Mouse (Mus musculus) adipocyte (in vitro differentiated cells): ENCODE measurements around the gene Fitm1.

Experiments used
- DNase-seq: peaks from one replicate; pipeline ENCODE4 v3.0.0-alpha.2; 2016; ENCODE audit warnings: low spot score

The Fitm1 gene

DNA sequence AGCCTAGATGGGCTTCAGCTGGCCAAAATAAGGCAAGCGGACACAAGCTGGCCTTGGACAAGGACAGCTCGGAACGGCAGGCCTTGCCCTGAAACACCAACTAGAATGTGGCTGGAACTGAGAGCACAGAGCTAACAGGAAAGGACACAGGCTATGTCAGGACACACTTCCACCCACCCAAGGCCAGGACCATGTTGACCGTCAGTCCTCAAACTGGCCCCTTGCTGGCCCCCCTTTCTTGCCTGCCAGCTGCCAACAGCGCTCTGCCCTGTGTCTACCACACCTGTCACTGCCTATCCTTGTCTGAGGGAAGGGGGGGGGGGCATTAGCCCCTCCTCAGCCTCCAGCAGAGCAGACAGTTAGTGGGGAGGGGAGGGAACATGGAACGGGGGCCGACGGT, at the start of gene Fitm1:
Fitm1 (plus strand) TSS at position 316 of the 400 bp plus-strand sequence.
- DNase-seq, result no peak

GRCm38 (mm10) chr14:55526674-55527073, 48.7 kb upstream of the Fitm1 start:
- DNase-seq, result no peak

GRCm38 (mm10) chr14:55527940-55528339, 47.5 kb upstream of the Fitm1 start:
- DNase-seq, result peak; percentile 12

- peak; percentile 44 for DNase-seq
Measured at GRCm38 (mm10) chr14:55536116-55536745, 39.2 kb upstream of the Fitm1 start.

GRCm38 (mm10) chr14:55540067-55540786, 35.2 kb upstream of the Fitm1 start, which contains the start of gene Pck2:
Gene Pck2, plus strand, starts transcription at chr14:55540266.
- DNase-seq, result peak; percentile 84

DNA sequence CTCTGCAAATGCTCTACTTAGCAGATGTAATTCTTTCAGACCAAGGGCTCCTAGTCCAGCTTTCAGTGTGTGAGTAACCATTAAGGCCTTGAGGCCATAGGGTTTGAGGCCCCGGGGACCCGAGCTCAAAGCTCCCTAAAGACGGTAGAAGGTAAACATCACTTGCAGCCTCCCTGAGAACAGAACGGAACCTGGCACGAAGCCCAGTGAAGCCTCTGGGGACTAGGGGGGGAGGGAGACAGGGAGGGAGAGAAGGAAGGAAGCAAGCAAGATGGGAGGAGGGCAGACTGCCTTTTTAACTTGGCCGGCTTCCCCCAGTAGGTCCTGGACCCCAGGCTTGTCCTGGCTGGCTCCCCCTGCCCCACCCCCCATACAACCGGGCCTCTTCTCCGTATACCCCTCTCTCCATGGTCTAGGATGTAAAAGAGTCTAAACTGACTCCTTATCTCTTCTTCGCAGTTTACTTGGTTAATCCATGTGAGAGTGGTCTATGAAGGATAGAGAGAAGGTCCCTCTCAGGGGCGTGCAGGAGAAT, 34.6 kb upstream of the Fitm1 start:
- peak; percentile 78 for DNase-seq

GRCm38 (mm10) chr14:55542268-55542667, 33.1 kb upstream of the Fitm1 start:
- DNase-seq, result no peak

DNA sequence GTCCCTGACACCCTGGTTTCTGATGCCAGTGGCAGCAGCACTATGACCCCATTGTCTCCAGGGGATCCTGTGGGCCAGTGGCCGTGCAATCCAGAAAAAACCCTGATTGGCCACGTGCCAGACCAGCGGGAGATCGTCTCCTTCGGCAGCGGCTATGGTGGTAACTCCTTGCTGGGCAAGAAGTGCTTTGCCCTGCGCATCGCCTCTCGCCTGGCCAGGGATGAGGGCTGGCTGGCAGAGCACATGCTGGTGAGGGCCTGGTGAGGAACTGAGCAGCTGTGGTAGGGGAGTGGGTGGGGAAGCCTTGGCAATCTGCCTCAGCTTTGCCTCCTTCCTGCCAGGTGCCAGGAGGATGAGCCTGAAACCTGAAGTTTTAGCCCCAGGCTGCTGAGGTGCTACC, 31.1 kb upstream of the Fitm1 start:
- no peak for DNase-seq

DNA sequence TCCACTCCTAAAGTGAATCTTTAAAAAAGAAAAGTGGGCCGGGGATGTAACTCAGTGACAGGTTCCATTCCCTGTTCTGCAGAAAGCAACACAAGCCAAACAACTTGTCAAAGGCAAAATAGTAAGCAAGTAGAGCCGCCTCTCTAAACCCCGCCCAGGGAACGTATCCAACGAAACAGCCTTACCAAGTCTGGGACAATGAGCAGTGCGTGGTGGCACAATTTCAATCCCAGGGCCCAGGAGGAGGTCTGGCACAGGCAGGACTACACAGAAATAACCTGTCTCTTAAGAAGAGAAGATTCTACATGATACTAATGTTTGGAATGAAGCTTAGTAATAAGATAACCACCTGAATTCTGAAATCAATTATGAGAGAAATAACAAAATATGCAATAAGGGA, 25.2 kb upstream of the Fitm1 start:
- no peak for DNase-seq

GRCm38 (mm10) chr14:55551347-55551746, 24.1 kb upstream of the Fitm1 start:
- DNase-seq, result no peak

DNA sequence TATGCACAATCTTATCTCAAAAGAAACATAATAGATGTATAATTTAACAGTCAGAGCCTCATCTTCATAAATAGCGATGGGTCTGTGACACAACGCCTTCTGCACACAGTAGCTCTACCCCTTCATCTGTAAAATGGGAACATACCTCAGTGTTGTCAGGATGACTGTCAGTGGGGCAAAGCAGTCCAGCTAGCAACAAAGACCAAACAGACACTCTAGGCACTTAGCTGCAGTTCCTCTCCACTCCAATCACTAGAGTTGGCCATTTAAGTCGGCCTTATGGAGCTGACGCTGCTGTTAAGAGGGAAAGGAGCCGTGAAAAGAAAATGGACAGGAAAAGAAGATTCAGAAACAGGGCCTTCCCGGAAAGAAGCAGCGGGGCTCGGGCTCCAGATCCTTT, 23.6 kb upstream of the Fitm1 start:
- no peak for DNase-seq

DNA sequence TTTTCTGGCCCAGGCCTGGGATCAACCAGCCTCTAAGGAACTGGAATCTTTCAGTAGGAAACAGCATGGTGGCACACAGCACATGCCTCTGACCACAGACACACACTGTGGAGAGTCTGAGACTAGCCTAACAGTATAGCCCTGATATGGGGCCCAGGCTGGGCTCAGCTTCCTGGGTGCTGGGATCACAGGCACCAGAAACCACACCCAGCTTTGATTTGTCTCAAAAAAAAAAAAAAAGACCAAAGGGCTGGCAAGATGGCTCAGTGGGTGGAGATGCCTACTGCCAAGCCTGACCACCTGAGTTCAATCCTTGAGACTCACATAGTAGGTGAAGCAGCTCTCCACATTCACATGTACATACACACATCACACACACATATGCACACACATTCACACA, 20.8 kb upstream of the Fitm1 start:
- DNase-seq, result no peak

DNA sequence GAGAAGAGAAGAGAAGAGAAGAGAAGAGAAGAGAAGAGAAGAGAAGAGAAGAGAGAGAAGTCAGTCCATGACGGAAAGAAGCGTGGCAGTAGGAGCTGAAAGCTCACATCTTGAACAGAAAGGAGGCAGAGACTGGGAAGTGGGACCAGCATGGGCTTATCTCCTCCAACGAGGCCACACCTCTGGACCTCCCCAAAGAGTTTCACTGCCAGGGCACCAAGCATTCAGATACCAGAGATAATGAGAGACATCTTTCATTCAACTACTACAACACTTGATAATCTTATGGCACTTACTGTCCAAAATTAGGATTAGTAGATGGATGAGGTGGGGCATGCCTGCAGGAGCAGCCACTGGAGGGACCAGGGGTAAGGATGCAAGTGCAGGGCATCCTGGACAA, 19.6 kb upstream of the Fitm1 start:
- no peak for DNase-seq

DNA sequence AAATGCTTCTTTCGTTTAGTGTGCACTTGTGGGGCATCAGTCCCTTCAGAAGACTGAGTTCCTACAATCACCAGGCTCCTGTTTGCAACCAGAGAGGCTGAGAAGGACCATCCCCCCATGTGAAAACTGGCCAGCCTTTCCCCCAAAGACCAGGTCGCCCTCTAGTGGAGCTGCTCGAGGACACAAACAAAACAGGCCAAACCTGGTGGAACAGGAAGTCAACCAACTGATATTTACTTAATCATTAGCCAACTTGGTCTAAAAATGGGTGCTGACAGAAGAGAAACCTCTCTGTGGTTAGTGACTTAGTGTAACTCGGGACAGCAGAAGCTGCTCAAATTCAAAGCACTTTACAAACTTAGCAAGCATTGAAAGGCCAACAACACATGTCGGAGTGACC, 18.4 kb upstream of the Fitm1 start:
- peak; percentile 85 for DNase-seq

DNA sequence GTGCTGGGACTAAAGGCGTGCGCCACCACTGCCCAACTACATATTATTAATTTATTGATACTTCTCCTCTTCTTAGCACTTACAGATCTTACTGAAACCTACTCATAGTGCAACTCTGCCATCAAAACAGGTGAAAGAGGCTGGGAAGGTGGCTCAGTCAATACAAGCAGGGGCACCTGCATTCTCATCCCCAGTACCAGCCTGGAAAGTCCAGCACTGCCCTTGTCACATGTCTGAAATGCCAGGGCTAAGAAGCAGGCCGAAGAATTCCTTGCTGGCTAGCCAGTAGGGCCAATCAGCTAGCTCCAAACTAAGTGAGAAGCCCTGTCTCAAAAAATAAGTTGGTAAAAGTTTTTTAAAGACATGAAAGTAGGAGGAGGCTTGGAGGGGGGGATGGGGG, 17.8 kb upstream of the Fitm1 start:
- DNase-seq, result no peak

DNA sequence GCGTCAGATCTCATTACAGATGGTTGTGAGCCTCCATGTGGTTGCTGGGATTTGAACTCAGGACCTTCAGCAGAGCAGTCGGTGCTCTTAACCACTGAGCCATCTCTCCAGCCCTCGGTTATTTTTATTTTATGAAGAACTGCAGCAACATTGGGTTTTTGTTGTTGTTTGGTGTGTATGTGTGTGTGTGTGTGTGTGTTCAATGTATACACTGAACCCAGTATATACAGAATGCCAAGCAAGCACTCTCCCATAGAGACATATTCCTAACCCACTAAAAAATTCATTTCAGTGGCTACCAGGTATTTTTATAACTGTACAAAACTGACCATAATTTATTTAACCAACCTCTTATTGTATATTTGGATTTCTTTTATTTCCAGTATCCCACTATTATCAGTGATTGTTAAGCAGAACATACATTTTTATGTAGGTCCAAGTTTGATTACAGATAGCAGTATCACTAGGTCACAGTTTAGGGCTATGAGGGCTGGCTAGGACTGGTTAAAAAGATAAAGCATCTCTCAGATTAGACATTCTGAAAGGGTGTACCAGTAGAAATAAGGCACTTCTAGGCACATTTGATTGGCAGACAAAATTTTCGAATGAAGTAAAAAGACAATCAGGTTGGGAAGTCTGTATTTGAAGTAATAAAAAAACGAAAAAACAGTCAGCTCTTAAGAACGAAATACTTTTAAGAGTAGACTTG, 16.5 kb upstream of the Fitm1 start:
- no peak for DNase-seq

DNA sequence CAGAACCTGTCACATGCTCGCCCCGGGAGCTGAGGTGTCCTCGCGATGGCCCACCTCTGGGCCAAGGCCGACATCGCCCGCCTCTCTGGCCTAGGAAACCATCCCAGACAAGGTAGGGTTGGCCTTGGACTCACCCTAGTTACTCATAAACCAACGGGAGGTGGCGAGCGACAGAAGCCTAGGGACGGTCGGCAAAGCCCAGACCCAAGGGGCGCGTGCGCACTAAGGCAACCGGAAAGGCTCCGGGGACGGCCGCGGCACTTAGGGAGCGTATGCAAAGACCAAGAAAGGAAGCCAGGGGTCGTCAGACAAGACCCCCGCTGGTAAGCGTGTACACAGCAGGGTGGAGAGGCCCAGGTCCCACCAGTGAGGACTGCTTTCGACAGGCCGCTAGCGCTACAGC, 15.6 kb upstream of the Fitm1 start, which contains the start of gene Dcaf11:
Dcaf11 (plus strand) TSS at position 208 of the 403 bp plus-strand sequence.
- peak; percentile 89 for DNase-seq

- peak; percentile 96 for DNase-seq
Measured at GRCm38 (mm10) chr14:55560202-55561073, 15.0 kb upstream of the Fitm1 start, which contains the start of gene A730061H03Rik. Gene A730061H03Rik, minus strand, starts transcription at chr14:55560406.

DNA sequence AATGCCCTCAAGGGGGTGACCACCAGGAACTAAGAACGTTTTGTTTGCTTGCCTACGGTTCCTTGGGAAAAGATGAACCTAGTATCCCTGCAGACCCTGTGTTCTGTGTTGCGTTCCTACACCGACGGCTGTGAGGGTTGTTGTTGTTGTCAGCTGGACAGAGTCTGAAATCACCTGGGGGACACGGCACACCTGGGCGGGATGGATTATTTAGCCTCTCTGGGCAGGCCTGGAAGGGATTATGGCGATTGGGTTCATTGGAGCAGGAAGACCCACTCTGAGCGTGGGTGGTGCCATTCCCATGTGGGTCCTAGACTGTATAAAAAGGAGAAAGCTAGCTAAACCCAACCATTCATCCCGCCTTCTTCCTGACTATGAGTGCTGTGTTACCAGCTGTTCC, 13.6 kb upstream of the Fitm1 start:
- DNase-seq, result no peak

DNA sequence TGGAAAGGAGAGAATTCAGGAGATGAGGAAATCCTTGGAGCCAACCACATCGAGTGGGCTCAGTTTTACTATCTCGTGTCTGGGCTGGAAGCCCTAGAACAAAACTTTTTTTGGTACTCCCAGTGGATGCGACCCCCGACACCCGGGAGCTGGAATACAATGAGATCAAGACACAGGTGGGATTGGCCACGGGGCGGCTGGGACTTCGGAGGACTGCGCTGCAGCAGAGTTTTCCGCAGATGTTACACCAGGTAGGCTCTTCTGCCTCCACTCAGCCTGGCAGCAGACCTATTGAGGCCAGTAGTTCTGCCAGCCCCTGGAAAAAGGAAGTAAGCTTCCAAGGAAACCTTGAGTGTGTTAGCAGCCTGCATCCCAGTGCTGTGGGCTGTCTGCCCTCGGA, 12.2 kb upstream of the Fitm1 start:
- DNase-seq, result no peak

DNA sequence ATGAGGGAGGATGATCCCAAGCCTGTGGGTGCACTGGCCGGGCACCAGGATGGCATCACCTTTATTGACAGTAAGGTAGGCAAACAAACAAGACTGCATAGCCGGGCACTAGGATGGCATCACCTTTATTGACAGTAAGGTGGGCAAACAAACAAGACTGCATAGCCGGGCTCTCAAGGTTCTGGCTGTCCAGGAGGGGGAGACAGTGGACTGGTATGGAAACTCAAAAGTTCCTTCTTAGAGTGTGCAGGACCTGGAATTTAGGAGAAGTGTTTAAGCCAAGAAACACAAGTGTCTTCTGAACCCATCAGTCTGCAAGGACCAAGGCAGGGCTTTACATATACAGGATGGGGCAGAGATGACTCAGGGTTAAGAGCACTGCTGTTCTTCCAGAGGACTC, 9.7 kb upstream of the Fitm1 start:
- no peak for DNase-seq

- DNase-seq, result no peak
Measured at GRCm38 (mm10) chr14:55567496-55567895, 7.9 kb upstream of the Fitm1 start.
